Mouse (Mus musculus) heart, adult 2 months (tissue): ENCODE results near the gene Serinc3.

Source experiments
- CTCF ChIP-seq: fragments of 200-600 bp; IDR thresholded peaks from 2 replicates; pipeline ENCODE4 v1.8.1; 2022; ENCODE audit warnings: antibody characterized with exemption, mild to moderate bottlenecking, moderate library complexity
- POLR2A ChIP-seq: fragments of 200-500 bp; IDR thresholded peaks from 2 replicates; pipeline ENCODE4 v1.6.1; 2011; ENCODE audit warnings: mild to moderate bottlenecking, low read depth, low read length, control low read depth; ENCODE audit not compliant: insufficient read depth

DNA sequence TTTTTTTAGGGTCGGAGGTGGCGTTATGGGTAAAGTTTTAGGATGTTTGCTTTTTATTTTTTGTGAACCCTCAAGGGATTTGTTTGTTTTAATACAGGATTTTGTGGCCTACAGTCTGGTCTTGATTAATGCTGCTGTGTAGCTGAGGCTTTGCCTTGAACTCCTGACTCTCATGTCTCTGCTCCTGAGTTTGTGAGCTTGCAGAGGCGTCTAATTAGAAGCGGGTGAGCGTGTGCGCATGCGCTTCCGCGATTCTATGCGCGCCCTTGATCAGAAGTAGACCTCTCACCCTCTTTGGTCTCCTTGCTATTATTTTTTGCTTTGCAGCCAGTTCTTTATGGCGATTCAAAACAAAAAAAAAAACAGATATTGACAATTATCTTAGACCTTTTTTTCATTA is 14.5 kb upstream of the Serinc3 start:
- no peak for TF ChIP-seq CTCF
- TF ChIP-seq POLR2A, result no peak
